Mouse (Mus musculus): Measurements from ENCODE around the gene Cpsf4. TPM values are rescaled to one million over a fixed set of nuclear protein-coding genes. Genes with fewer than 3 reads are reported as not detected.

The Cpsf4 gene
- total and polyA plus RNA-seq, 2 experiments from 2014 or later = 37.8 to 48.1 TPM

DNA sequence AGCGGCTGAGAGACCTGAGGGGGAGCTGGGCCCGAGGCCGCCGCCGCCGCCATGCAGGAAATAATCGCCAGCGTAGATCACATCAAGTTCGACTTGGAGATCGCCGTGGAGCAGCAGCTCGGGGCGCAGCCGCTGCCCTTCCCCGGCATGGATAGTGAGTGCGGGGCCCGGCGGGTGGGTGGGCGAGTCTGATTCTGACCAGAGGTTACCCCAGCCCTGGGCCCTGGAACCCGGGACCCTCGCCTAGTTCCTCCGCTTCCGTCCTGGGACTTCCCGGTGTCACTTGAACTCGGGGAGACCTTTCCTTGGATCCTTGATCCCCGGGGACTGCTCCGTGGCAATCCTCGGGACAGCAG, 271 bp downstream of the Cpsf4 start:
- peaks cover 18% of the 10 kb centered on the region for H3K36me3 ChIP-seq (ENCODE audit: insufficient read depth, low read length)
- peaks cover 13% of the 10 kb centered on the region for H3K4me1 ChIP-seq (ENCODE audit: insufficient read depth, low read length)
- peak overlapping the region; percentile 85 for H3K9ac ChIP-seq (replicated peaks; ENCODE audit: low read length)
- WGBS = under 1% methylated on average over 27 of the region's 28 CpGs
- H3K27ac ChIP-seq = peak overlapping the region; percentile 74; the same call in 1 of the 2 replicates
- TF ChIP-seq CTCF (IDR thresholded peaks at IDR 0.05; ENCODE audit: low read depth) = no peak
- no peak for DNase-seq (ENCODE audit: low spot score)
- H3K4me3 ChIP-seq (ENCODE audit: low read length) = peak overlapping the region; percentile 91
- peak; percentile 57; the same call in 1 of the 2 replicates for ATAC-seq
- peak overlapping the region; percentile 93 for H3K4me2 ChIP-seq (ENCODE audit: low read depth, low read length)
- H3K27me3 ChIP-seq (ENCODE audit: insufficient read depth, low read length) = no peaks in the 10 kb centered on the region
- no peaks in the 10 kb centered on the region for H3K9me3 ChIP-seq (ENCODE audit: low read length)

DNA sequence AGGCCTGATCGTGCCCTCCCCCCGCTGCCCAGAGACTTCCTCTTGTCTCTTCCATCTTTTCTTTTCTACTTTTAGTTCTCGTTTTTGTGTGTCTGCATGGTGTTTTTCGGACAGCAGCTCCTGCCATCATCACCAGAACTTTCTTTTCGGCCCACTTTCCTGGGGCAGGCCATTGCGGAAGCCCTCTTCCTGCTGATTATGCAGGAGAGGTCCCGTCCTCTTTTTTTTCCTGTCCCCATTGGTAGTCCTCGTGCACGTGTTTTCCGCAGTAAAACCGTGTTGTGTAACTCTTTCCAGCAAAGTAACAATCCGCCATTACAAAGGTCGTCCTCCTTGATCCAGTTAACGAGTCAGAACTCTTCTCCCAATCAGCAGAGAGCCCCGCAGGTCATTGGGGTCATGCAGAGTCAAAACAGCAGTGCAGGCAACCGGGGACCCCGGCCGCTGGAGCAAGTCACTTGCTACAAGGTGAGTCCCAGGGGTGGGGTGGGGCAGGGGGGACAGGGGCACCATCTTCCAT, 11.5 kb downstream of the Cpsf4 start:
- H3K27ac ChIP-seq = no peak overlapping the region
- H3K36me3 ChIP-seq (ENCODE audit: insufficient read depth, low read length) = peaks cover 73% of the 10 kb centered on the region
- H3K9me3 ChIP-seq (ENCODE audit: low read length) = no peaks in the 10 kb centered on the region
- ATAC-seq (no peak), DNase-seq (ENCODE audit: low spot score) (no peak)
- no peaks in the 10 kb centered on the region for H3K27me3 ChIP-seq (ENCODE audit: insufficient read depth, low read length)
- no peak overlapping the region for H3K9ac ChIP-seq (replicated peaks; ENCODE audit: low read length)
- 87% methylated on average over 18 of the region's 18 CpGs for WGBS
- TF ChIP-seq CTCF (IDR thresholded peaks at IDR 0.05; ENCODE audit: low read depth) = no peak
- H3K4me2 ChIP-seq (ENCODE audit: low read depth, low read length) = no peak overlapping the region
- no peak overlapping the region for H3K4me3 ChIP-seq (ENCODE audit: low read length)
- H3K4me1 ChIP-seq (ENCODE audit: insufficient read depth, low read length) = no peaks in the 10 kb centered on the region

DNA sequence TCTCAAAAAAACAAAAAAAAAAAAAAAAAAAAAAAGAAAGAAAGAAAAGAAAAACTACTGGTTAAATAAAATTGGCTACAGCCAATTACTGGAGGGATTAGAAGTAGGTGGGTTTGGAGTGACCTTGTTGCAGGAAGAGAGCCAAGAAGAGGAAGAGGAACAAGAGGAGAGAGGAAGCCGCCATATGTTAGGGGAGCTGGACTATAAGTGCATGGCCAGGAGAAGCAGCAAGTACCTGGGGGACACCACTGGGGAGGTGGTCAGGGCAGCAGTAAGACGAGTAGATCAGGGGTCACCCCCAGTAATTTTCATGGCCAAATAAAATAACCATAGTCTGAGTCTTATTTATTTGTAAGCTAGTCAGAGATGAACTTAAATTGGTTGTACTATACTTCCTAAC, 18.2 kb downstream of the Cpsf4 start:
- ATAC-seq (no peak), DNase-seq (ENCODE audit: low spot score) (no peak)
- Histone ChIP-seq H3K4me2 (ENCODE audit: low read depth, low read length) (no peak overlapping the region), H3K9ac (replicated peaks; ENCODE audit: low read length) (no peak overlapping the region), H3K9me3 (ENCODE audit: low read length) (no peaks in the 10 kb centered on the region), H3K27ac (no peak overlapping the region), H3K27me3 (ENCODE audit: insufficient read depth, low read length) (no peaks in the 10 kb centered on the region), H3K4me1 (ENCODE audit: insufficient read depth, low read length) (peaks cover 6% of the 10 kb centered on the region), H3K4me3 (ENCODE audit: low read length) (no peak overlapping the region), H3K36me3 (ENCODE audit: insufficient read depth, low read length) (peaks cover 56% of the 10 kb centered on the region)
- WGBS = 93% methylated on average over 2 of the region's 2 CpGs
- TF ChIP-seq CTCF (IDR thresholded peaks at IDR 0.05; ENCODE audit: low read depth) = no peak

DNA sequence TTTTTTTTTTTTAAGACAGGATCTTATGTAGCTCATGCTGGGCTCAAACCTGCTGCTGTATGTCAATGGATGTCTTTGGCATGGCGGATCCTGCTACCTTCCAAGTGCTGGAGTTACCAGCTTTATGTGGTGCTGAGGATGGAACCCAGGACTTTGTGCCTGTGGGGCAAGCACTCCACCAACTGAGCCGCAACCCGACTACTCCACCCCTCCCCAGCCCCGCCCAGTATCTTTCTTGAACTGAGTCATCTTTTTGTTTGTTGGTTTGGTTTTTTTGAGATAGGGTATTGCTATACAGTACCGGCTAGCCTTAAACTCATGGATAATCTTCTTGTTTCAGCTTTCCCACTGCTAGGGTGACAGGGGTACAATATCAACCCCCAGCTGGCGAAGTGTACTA, 22.4 kb downstream of the Cpsf4 start:
- WGBS = 96% methylated on average over 6 of the region's 6 CpGs
- peaks cover 27% of the 10 kb centered on the region for H3K36me3 ChIP-seq (ENCODE audit: insufficient read depth, low read length)
- no peaks in the 10 kb centered on the region for H3K9me3 ChIP-seq (ENCODE audit: low read length)
- ATAC-seq (no peak), DNase-seq (ENCODE audit: low spot score) (no peak)
- peaks cover 16% of the 10 kb centered on the region for H3K4me1 ChIP-seq (ENCODE audit: insufficient read depth, low read length)
- H3K4me2 ChIP-seq (ENCODE audit: low read depth, low read length) = 0 out of 2 replicates have a peak overlapping the region, but pooled peaks have one; percentile 90
- no peak overlapping the region for H3K27ac ChIP-seq
- H3K9ac ChIP-seq (replicated peaks; ENCODE audit: low read length) = no peak overlapping the region
- H3K4me3 ChIP-seq (ENCODE audit: low read length) = no peak overlapping the region
- no peak for TF ChIP-seq CTCF (IDR thresholded peaks at IDR 0.05; ENCODE audit: low read depth)
- no peaks in the 10 kb centered on the region for H3K27me3 ChIP-seq (ENCODE audit: insufficient read depth, low read length)

DNA sequence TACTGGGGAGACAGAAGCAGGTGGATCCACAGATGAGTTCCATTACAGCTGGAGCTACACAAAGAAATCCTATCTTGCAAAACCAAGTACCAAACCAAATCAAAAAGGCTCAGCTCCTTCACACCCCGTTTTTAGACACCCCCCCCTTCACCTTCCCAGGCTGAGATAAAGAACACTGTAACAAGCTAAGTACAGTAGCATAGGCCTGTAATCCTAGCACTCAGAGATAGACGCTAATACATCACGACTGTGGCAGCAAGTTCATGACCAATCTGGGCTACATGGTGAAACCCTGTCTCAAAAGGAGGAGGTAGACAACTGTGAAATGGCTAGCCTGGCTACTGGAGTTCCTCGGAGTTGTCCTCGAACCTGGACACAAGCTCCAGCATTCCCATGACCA, 23.4 kb downstream of the Cpsf4 start:
- DNase-seq (ENCODE audit: low spot score) (no peak), ATAC-seq (0 out of 2 replicates have a peak, but pooled peaks have one; percentile 3)
- H3K9ac ChIP-seq (replicated peaks; ENCODE audit: low read length) = peak overlapping the region; percentile 91
- H3K4me3 ChIP-seq (ENCODE audit: low read length) = peak overlapping the region; percentile 83
- H3K4me1 ChIP-seq (ENCODE audit: insufficient read depth, low read length) = peaks cover 16% of the 10 kb centered on the region
- peaks cover 30% of the 10 kb centered on the region for H3K36me3 ChIP-seq (ENCODE audit: insufficient read depth, low read length)
- peak overlapping the region; percentile 90 for H3K4me2 ChIP-seq (ENCODE audit: low read depth, low read length)
- peak overlapping the region; percentile 95; the same call in 1 of the 2 replicates for H3K27ac ChIP-seq
- WGBS = 53% methylated on average over 5 of the region's 5 CpGs
- H3K9me3 ChIP-seq (ENCODE audit: low read length) = no peaks in the 10 kb centered on the region
- no peak for TF ChIP-seq CTCF (IDR thresholded peaks at IDR 0.05; ENCODE audit: low read depth)
- H3K27me3 ChIP-seq (ENCODE audit: insufficient read depth, low read length) = no peaks in the 10 kb centered on the region

DNA sequence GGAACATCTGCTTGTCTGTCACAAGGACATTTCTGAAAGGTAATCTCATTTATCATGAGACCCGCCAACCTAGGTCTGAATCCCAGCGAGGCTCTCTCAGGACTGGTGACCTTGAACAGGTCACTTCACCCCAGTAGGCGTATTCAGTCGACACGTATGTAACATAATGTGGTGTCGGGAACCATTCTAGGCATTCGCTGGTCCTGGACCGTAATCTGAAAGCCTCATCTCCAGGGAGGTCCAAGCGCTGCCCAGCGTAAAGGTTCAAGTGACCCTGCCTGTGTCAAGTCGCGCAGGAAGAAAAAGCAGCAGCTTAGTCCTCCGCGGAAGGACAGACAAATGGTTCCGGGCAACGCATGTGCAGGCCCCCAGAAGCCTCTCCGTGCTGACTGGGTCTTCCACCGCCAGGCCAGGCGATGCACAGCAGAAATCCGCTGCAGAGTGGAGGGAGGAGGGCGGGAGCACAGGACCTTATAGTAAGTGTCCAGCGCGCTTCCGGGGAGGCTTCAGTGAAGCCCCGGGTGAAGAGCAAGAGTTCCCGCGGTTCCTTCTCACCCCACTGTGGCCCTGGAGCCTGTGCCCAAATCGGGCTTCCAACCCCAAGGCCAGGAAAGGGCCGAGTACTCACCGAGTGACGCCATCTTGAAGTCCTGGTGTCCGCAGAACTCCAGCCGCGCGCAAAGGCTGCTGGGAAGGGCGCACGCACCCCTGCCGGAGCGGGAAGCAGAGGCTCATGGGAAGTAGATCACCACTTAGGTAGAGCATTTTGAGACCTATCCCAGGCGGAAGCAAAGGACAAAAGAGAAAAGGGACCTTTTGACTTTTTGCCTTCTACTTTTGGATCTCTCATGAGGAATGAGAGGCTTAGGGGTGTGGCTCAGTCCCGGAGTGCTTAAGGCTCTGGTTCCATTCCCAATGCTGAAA, 24.1 kb downstream of the Cpsf4 start:
- no peak for TF ChIP-seq CTCF (IDR thresholded peaks at IDR 0.05; ENCODE audit: low read depth)
- Histone ChIP-seq H3K4me3 (ENCODE audit: low read length) (peak overlapping the region; percentile 83), H3K36me3 (ENCODE audit: insufficient read depth, low read length) (peaks cover 30% of the 10 kb centered on the region), H3K27me3 (ENCODE audit: insufficient read depth, low read length) (no peaks in the 10 kb centered on the region), H3K27ac (peak overlapping the region; percentile 95), H3K9me3 (ENCODE audit: low read length) (no peaks in the 10 kb centered on the region), H3K4me2 (ENCODE audit: low read depth, low read length) (peak overlapping the region; percentile 90), H3K4me1 (ENCODE audit: insufficient read depth, low read length) (peaks cover 16% of the 10 kb centered on the region), H3K9ac (replicated peaks; ENCODE audit: low read length) (peak overlapping the region; percentile 91)
- ATAC-seq (peak; percentile 94), DNase-seq (ENCODE audit: low spot score) (peak; percentile 95)
- 1% methylated on average over 41 of the region's 41 CpGs for WGBS

Data from hindbrain, postnatal 0 days (tissue).